ENCODE assay signal across 9 mouse cellular contexts in the genomic region with DNA sequence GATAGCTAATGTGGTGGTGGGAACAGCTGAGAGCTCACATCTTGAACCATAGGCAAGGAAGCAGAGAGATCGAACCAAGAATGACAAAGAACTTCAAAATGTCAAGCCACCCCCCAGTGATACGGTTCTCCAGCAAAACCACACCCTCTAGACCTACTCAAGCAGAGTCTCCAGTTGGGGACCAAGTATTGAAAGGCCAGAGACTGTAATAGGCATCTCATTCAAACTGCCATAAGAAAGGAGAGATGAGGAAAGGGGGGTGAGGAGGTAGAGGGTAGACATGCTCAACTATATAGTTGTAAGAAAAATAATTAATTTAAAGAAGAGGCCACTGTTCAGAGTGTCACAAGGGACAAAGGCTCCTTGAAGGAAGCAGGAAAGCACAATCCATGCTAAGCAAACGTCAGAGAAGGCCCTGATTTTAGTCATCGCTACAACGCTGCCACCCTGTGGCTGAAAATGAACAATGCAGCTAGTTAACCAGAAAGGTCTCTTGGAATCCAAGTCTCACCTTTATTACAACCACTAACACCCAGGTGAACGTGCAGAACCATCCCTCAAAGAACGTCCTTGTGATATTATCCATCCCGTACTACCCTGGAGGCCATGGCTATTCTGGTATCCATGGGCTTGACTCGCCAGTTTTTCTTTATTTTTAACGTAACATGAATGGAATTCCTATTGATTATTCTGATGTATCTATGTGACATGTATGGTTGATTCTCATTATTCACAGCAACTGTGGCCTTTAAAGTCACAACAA. TPM values are rescaled to one million over a fixed set of nuclear protein-coding genes. Genes with fewer than 3 reads are reported as not detected.
DNase-seq lines count a peak whose midpoint lies in the region; ATAC-seq and TF ChIP-seq lines count a peak whose summit lies in the region.
"Had no signal": no experiment of that assay in that cellular context is flagged by ENCODE, and none has a peak within 500 bp of the region (broad histone marks: within the 10 kb centered on the region; RNA-seq: fewer than 3 reads in every experiment).

No protein-coding gene starts in this region.

- no peak overlapping the region for H3K4me2 ChIP-seq in forebrain, postnatal 0 days (ENCODE audit: low read depth)
- H3K4me2 ChIP-seq in intestine, embryonic 14.5 days (ENCODE audit: low read length) = no peak overlapping the region
- no peak overlapping the region for H3K4me2 ChIP-seq in midbrain, embryonic 14.5 days (ENCODE audit: low read length)

- TF ChIP-seq POLR2A in cerebellum, adult 2 months (IDR thresholded peaks at IDR 0.05; ENCODE audit: borderline replicate concordance, insufficient read depth, low read length) = no peak

- H3K9me3 ChIP-seq in forebrain, postnatal 0 days (ENCODE audit: low read length) = no peaks in the 10 kb centered on the region
- no peaks in the 10 kb centered on the region for H3K9me3 ChIP-seq in intestine, embryonic 14.5 days (ENCODE audit: control insufficient read depth, low read length)
- no peaks in the 10 kb centered on the region for H3K9me3 ChIP-seq in midbrain, embryonic 14.5 days (ENCODE audit: control insufficient read depth, low read length)

- peak; percentile 81 for DNase-seq in layer of hippocampus, adult 11-12 months (ENCODE audit: low spot score)
- no peak for DNase-seq in layer of hippocampus, adult 9-11 months
- DNase-seq in cerebellum, adult 2 months = peak; percentile 60 to 76
- peak; percentile 87 for DNase-seq in forebrain, postnatal 0 days
- peak; percentile 86 for DNase-seq in intestine, embryonic 14.5 days (ENCODE audit: low spot score)
- peak; percentile 80 for DNase-seq in left cerebral cortex, postnatal 25 days (ENCODE audit: low spot score in 2 of 2)
- peak; percentile 92 for DNase-seq in midbrain, embryonic 14.5 days
- peak; percentile 54 to 77 for DNase-seq in spleen, postnatal 4 days (ENCODE audit: low spot score in 2 of 2)

- H3K9ac ChIP-seq in forebrain, postnatal 0 days = no peak overlapping the region
- H3K9ac ChIP-seq in intestine, embryonic 14.5 days (ENCODE audit: low read length) = no peak overlapping the region
- H3K9ac ChIP-seq in midbrain, embryonic 14.5 days (replicated peaks; ENCODE audit: low read length) = no peak overlapping the region

- peak; percentile 88 for ATAC-seq in forebrain, postnatal 0 days
- ATAC-seq in intestine, embryonic 14.5 days (replicated peaks; ENCODE audit: low FRiP score, low TSS enrichment, low read depth) = peak; percentile 72
- ATAC-seq in midbrain, embryonic 14.5 days (ENCODE audit: low FRiP score, low TSS enrichment) = no peak; the same call in 1 of the 2 replicates

- intact Hi-C loops in left cerebral cortex, postnatal 25 days (cut with DNase I) = loop anchor here (1.0 to 10.0 kb wide), 3 partner anchors 94 to 393 kb away; no protein-coding TSS in a partner anchor

- H3K36me3 ChIP-seq in forebrain, postnatal 0 days (ENCODE audit: insufficient read depth) = no peaks in the 10 kb centered on the region
- H3K36me3 ChIP-seq in intestine, embryonic 14.5 days (ENCODE audit: control insufficient read depth, insufficient read depth, low read length) = no peaks in the 10 kb centered on the region
- no peaks in the 10 kb centered on the region for H3K36me3 ChIP-seq in midbrain, embryonic 14.5 days (ENCODE audit: control insufficient read depth, insufficient read depth, low read length)

- no peak overlapping the region for H3K27ac ChIP-seq in cerebellum, adult 2 months (ENCODE audit: insufficient read depth, low read length)
- H3K27ac ChIP-seq in forebrain, postnatal 0 days (ENCODE audit: low read depth, low read length) = no peak overlapping the region
- no peak overlapping the region for H3K27ac ChIP-seq in intestine, embryonic 14.5 days (ENCODE audit: low read depth)
- H3K27ac ChIP-seq in midbrain, embryonic 14.5 days (replicated peaks; ENCODE audit: low read depth, low read length) = no peak overlapping the region

- H3K4me1 ChIP-seq in cerebellum, adult 2 months (ENCODE audit: control insufficient read depth, insufficient read depth, low read length) = no peaks in the 10 kb centered on the region
- no peaks in the 10 kb centered on the region for H3K4me1 ChIP-seq in forebrain, postnatal 0 days (ENCODE audit: insufficient read depth)
- H3K4me1 ChIP-seq in intestine, embryonic 14.5 days (replicated peaks; ENCODE audit: control insufficient read depth, insufficient read depth, low read length) = peaks cover 2% of the 10 kb centered on the region; the same call in 1 of the 2 replicates
- 0 out of 2 replicates have a peak, but pooled peaks cover 2% of the 10 kb centered on the region for H3K4me1 ChIP-seq in midbrain, embryonic 14.5 days (ENCODE audit: control insufficient read depth, insufficient read depth, low read length)

- peak; percentile 78 for TF ChIP-seq CTCF in cerebellum, adult 2 months (IDR thresholded peaks at IDR 0.05; ENCODE audit: borderline replicate concordance, insufficient read depth, low read depth, low read length)
- TF ChIP-seq CTCF in forebrain, postnatal 0 days (IDR thresholded peaks at IDR 0.05; ENCODE audit: low read depth) = peak; percentile 95

- no peaks in the 10 kb centered on the region for H3K27me3 ChIP-seq in cerebellum, adult 2 months (ENCODE audit: control insufficient read depth, insufficient read depth, low read length)
- H3K27me3 ChIP-seq in forebrain, postnatal 0 days (ENCODE audit: insufficient read depth, low read length) = no peaks in the 10 kb centered on the region
- no peaks in the 10 kb centered on the region for H3K27me3 ChIP-seq in intestine, embryonic 14.5 days (replicated peaks; ENCODE audit: control insufficient read depth, insufficient read depth, low read length)
- no peaks in the 10 kb centered on the region for H3K27me3 ChIP-seq in midbrain, embryonic 14.5 days (ENCODE audit: control insufficient read depth, insufficient read depth, low read length)

- 25% methylated on average over 10 of the region's 10 CpGs for WGBS in cerebellum, adult 2 months
- WGBS in forebrain, postnatal 0 days = 27% methylated on average over 10 of the region's 10 CpGs
- WGBS in intestine, embryonic 14.5 days = 24% methylated on average over 10 of the region's 10 CpGs
- 26% methylated on average over 10 of the region's 10 CpGs for WGBS in midbrain, embryonic 14.5 days

- no peak overlapping the region for H3K4me3 ChIP-seq in cerebellum, adult 2 months (replicated peaks; ENCODE audit: insufficient read depth, low read depth, low read length)
- no peak overlapping the region for H3K4me3 ChIP-seq in forebrain, postnatal 0 days (ENCODE audit: low read depth, low read length)
- no peak overlapping the region for H3K4me3 ChIP-seq in intestine, embryonic 14.5 days (ENCODE audit: low read depth, low read length)
- H3K4me3 ChIP-seq in midbrain, embryonic 14.5 days (replicated peaks; ENCODE audit: low read depth, low read length) = no peak overlapping the region
- H3K4me3 ChIP-seq: myocyte had no signal

RNA-seq across cellular contexts. Expression of a gene that starts 5.9 kb away (rescaled TPM):
- 4.9 and 5.4 TPM in 2 replicates for polyA plus RNA-seq in cerebellum, adult 2 months (2012; rRNA removed)
- total RNA-seq in forebrain, postnatal 0 days (2014; rRNA removed) = 3.2 and 5.0 TPM in 2 replicates
- 1.3 and 2.0 TPM in 2 replicates for polyA plus RNA-seq in forebrain, postnatal 0 days (2015; fragmentation: Nextera tagmentation; extraction: Ambion mirVana)
- polyA plus RNA-seq in intestine, embryonic 14.5 days (2014; fragmentation: Nextera tagmentation; extraction: Ambion mirVana) = 22.9 and 23.9 TPM in 2 replicates
- total RNA-seq in left cerebral cortex, postnatal 25 days (2021) = 1 to 10 TPM; 7.0 to 7.3 TPM
- polyA plus RNA-seq in midbrain, embryonic 14.5 days (2014; fragmentation: Nextera tagmentation; extraction: Ambion mirVana) = 1.6 and 3.2 TPM in 2 replicates
